Mouse (Mus musculus) liver, embryonic 14.5 days (tissue): ENCODE data around the gene Golga4. TPM values are rescaled to one million over a fixed set of nuclear protein-coding genes. Genes with fewer than 3 reads are reported as not detected.

Experiments
- ATAC-seq: fragments of 200-750 bp; cut with Nextera tagmentation; 2 replicates; pipeline ENCODE4 v1.8.0; 2017; ENCODE audit warnings: moderate number of reproducible peaks, mild to moderate bottlenecking, moderate library complexity; ENCODE audit not compliant: insufficient read depth
- DNase-seq, 3 experiments: peaks; one replicate each; pipeline ENCODE4 v3.0.0-alpha.2; 2012 to 2013; ENCODE audit warnings: low read depth in 3 of 3, low spot score in 3 of 3
- H3K27ac ChIP-seq: fragments of 300-500 bp; sonication (generic); 2 replicates; pipeline ENCODE4 v1.5.1; 2014; ENCODE audit warnings: moderate library complexity, mild to moderate bottlenecking, control low read depth, inconsistent platforms
- H3K27me3 ChIP-seq: fragments of 300-500 bp; sonication (generic); 2 replicates; pipeline ENCODE4 v1.6.1; 2014; ENCODE audit warnings: mild to moderate bottlenecking, low read length, moderate library complexity; ENCODE audit not compliant: control insufficient read depth, insufficient read depth
- H3K36me3 ChIP-seq: fragments of 300-500 bp; sonication (generic); replicated peaks from 2 replicates; pipeline ENCODE4 v1.6.1; 2014; ENCODE audit warnings: low read depth; ENCODE audit not compliant: control insufficient read depth, insufficient read depth
- H3K4me1 ChIP-seq, 2 experiments: fragments of 200-500 bp in 1 of 2; fragments of 300-500 bp in 1 of 2; sonication (generic) in 1 of 2; replicated peaks; 2 replicates each; pipeline ENCODE4 v1.6.1; 2012 to 2014; ENCODE audit warnings: antibody characterized with exemption in 1 of 2, inconsistent platforms in 1 of 2, low read length in 1 of 2; ENCODE audit not compliant: control insufficient read depth in 2 of 2, insufficient read depth in 2 of 2
- H3K4me2 ChIP-seq: fragments of 300-500 bp; sonication (generic); 2 replicates; pipeline ENCODE4 v1.6.1; 2014; ENCODE audit warnings: low read depth, mild to moderate bottlenecking, control low read depth, moderate library complexity
- H3K4me3 ChIP-seq, 2 experiments: fragments of 200-500 bp in 1 of 2; fragments of 300-500 bp in 1 of 2; sonication (generic) in 1 of 2; 2 replicates each; pipeline ENCODE4 v1.5.1; 2012 to 2014; ENCODE audit warnings: low read depth in 2 of 2, low read length in 2 of 2, mild to moderate bottlenecking in 2 of 2, control low read depth in 1 of 2, inconsistent platforms in 1 of 2, moderate library complexity in 1 of 2; ENCODE audit not compliant: insufficient read depth in 1 of 2
- H3K9ac ChIP-seq: fragments of 300-500 bp; sonication (generic); replicated peaks from 2 replicates; pipeline ENCODE4 v1.6.1; 2014; ENCODE audit warnings: mild to moderate bottlenecking, control low read depth, moderate library complexity
- H3K9me3 ChIP-seq: fragments of 300-500 bp; sonication (generic); 2 replicates; pipeline ENCODE4 v1.6.1; 2016; ENCODE audit warnings: low read length, mixed read lengths; ENCODE audit not compliant: control insufficient read depth
- CTCF ChIP-seq: IDR thresholded peaks from 2 replicates; pipeline ENCODE4 v1.5.1; 2016; ENCODE audit warnings: antibody characterized with exemption, low read depth, control low read depth
- EP300 ChIP-seq: IDR thresholded peaks from 2 replicates; pipeline ENCODE4 v1.6.1; 2016; ENCODE audit warnings: antibody characterized with exemption, low read depth
- WGBS: fragments of 180-500 bp; shearing (Covaris S2); extraction: QIAGEN DNeasy Blood & Tissue Kit; methylation state at CpG from one replicate; pipeline ENCODE4 v1.1.7; 2014; ENCODE audit not compliant: insufficient replicate concordance; 5-methylcytosine and 5-hydroxymethylcytosine counted together
- polyA plus RNA-seq, 2 experiments: library from polyadenylated mRNA; depleted of rRNA in 1 of 2; stranded (reverse) in 1 of 2; unstranded in 1 of 2; fragments of >200 nt; fragmentation: Nextera tagmentation in 1 of 2; extraction: Ambion mirVana in 1 of 2; gene quantifications; 2 replicates each; pipeline versions ENCODE4 v1.2.1 to v1.2.3; 2012 to 2014

Golga4 gene
- polyA plus RNA-seq, 2 experiments = 10.6 to 13.2 TPM

GRCm38 (mm10) chr9:118563866-118564265, 57.8 kb downstream of the Golga4 start:
- no peaks in the 10 kb centered on the region for H3K27me3 ChIP-seq
- H3K4me2 ChIP-seq = no peak overlapping the region
- no peak overlapping the region for H3K9ac ChIP-seq
- no peaks in the 10 kb centered on the region for H3K4me1 ChIP-seq
- no peak for DNase-seq
- H3K27ac ChIP-seq = no peak overlapping the region
- TF ChIP-seq CTCF (no peak), EP300 (no peak)
- no peaks in the 10 kb centered on the region for H3K9me3 ChIP-seq
- 82% methylated on average over 7 of the region's 7 CpGs for WGBS
- H3K36me3 ChIP-seq = peaks cover 28% of the 10 kb centered on the region
- ATAC-seq = no peak
- H3K4me3 ChIP-seq = no peak overlapping the region

GRCm38 (mm10) chr9:118564696-118565095, 58.6 kb downstream of the Golga4 start:
- no peaks in the 10 kb centered on the region for H3K4me1 ChIP-seq
- H3K4me3 ChIP-seq = no peak overlapping the region
- no peak overlapping the region for H3K9ac ChIP-seq
- TF ChIP-seq EP300 = no peak
- TF ChIP-seq CTCF = no peak
- WGBS = 87% methylated on average over 16 of the region's 16 CpGs
- H3K36me3 ChIP-seq = peaks cover 31% of the 10 kb centered on the region
- H3K27me3 ChIP-seq = no peaks in the 10 kb centered on the region
- no peaks in the 10 kb centered on the region for H3K9me3 ChIP-seq
- DNase-seq (no peak), ATAC-seq (no peak)
- no peak overlapping the region for H3K4me2 ChIP-seq
- H3K27ac ChIP-seq = no peak overlapping the region

DNA sequence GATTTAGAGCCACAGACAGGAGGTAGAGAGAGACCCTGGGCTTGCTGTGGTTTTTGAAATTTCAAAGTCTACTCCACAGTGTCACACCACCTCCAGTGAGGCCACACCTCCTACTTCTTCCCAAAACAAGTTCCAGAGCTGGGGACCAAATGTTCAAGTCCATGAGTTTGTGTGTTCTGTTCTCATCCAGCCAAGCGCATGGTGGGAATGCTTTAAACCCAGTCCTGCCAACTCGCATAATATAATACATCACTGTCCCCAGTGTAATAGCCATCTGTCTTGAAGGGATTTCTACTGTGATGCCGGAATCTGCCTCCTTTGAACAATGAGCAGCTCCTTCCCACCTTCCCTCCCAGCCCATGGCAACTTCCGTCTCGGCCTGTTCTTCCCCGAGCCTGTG, 63.3 kb downstream of the Golga4 start:
- 85% methylated on average over 6 of the region's 6 CpGs for WGBS
- TF ChIP-seq EP300 (no peak), CTCF (no peak)
- no peak for DNase-seq

DNA sequence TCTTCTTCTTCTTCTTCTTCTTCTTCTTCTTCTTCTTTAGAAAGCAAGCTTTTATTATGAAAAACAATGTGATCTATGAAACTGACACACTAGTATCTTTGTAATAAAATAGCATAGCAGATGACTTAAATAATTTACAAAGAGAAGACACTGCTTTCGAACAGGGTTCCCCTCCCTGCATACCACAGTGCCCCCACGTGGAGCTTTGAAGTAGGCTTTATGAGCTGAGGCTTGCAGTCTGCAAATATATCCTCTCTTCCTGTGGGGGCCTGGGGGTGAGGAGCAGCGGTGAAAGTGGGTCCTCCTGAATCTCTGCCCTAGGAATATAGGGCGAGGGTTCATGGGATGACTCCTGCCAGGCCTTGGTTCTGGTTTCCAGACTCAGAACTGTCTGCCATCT, 64.8 kb downstream of the Golga4 start:
- H3K27ac ChIP-seq = no peak overlapping the region
- peaks cover 12% of the 10 kb centered on the region for H3K36me3 ChIP-seq
- H3K4me2 ChIP-seq = no peak overlapping the region
- TF ChIP-seq EP300 (no peak), CTCF (0 out of 2 replicates have a peak, but pooled peaks have one; percentile 9)
- H3K4me1 ChIP-seq = no peaks in the 10 kb centered on the region
- H3K9me3 ChIP-seq = no peaks in the 10 kb centered on the region
- no peak for DNase-seq
- no peaks in the 10 kb centered on the region for H3K27me3 ChIP-seq
- ATAC-seq = no peak
- no peak overlapping the region for H3K9ac ChIP-seq
- H3K4me3 ChIP-seq = no peak overlapping the region
- WGBS = 56% methylated on average over 4 of the region's 4 CpGs

More for the DNA sequence above, 63.3 kb downstream of the Golga4 start:
- H3K27me3 ChIP-seq = no peaks in the 10 kb centered on the region
- no peak for ATAC-seq
- H3K9ac ChIP-seq = no peak overlapping the region
- no peak overlapping the region for H3K4me3 ChIP-seq
- H3K4me1 ChIP-seq = no peaks in the 10 kb centered on the region
- H3K27ac ChIP-seq = no peak overlapping the region
- H3K36me3 ChIP-seq = peaks cover 21% of the 10 kb centered on the region
- H3K4me2 ChIP-seq = no peak overlapping the region
- H3K9me3 ChIP-seq = no peaks in the 10 kb centered on the region

- Histone ChIP-seq H3K27me3 (no peaks in the 10 kb centered on the region), H3K9ac (no peak overlapping the region), H3K4me2 (no peak overlapping the region), H3K4me3 (no peak overlapping the region), H3K36me3 (peaks cover 13% of the 10 kb centered on the region), H3K9me3 (no peaks in the 10 kb centered on the region), H3K27ac (no peak overlapping the region), H3K4me1 (no peaks in the 10 kb centered on the region)
- no peak for DNase-seq
- 66% methylated on average over 4 of the region's 4 CpGs for WGBS
- no peak for ATAC-seq
- TF ChIP-seq CTCF = no peak
- no peak for TF ChIP-seq EP300
Measured at GRCm38 (mm10) chr9:118571701-118572100, 65.6 kb downstream of the Golga4 start.

DNA sequence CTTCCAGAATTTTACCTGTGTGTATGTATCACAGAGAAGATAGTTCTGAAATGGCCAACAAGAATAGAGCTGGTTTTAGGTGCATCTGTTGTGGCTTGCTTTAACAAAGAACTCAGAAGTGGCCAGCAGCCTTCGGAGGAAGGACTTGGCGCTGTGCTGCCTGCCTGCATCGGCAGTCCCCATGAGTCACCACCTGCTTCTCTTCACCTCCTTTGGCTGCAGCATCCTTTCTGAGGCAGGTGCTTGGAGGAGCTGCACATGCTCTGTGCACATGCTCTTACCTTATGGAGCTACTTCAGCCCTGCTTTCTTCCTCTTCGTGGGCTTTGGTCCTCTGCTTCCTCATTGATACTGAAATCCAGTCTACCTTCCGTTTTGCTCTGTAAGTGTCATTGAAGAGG, 68.8 kb downstream of the Golga4 start:
- WGBS = 82% methylated on average over 5 of the region's 5 CpGs
- H3K36me3 ChIP-seq = peaks cover 20% of the 10 kb centered on the region
- H3K4me1 ChIP-seq = no peaks in the 10 kb centered on the region
- H3K9me3 ChIP-seq = no peaks in the 10 kb centered on the region
- no peak overlapping the region for H3K9ac ChIP-seq
- TF ChIP-seq CTCF (no peak), EP300 (no peak)
- ATAC-seq (no peak), DNase-seq (no peak)
- no peak overlapping the region for H3K27ac ChIP-seq
- no peak overlapping the region for H3K4me2 ChIP-seq
- no peak overlapping the region for H3K4me3 ChIP-seq
- no peaks in the 10 kb centered on the region for H3K27me3 ChIP-seq
